Mouse (Mus musculus) ES-Bruce4 (cell line): ENCODE results near the gene D630039A03Rik.

Source experiments
- CTCF ChIP-seq: IDR thresholded peaks from one replicate; pipeline ENCODE4 v1.8.1; 2011; ENCODE audit warnings: low read depth, low read length
- EP300 ChIP-seq: IDR thresholded peaks from 2 replicates; pipeline ENCODE4 v1.6.1; 2011; ENCODE audit warnings: low read depth, low read length; ENCODE audit not compliant: insufficient read depth
- POLR2A ChIP-seq: IDR thresholded peaks from one replicate; pipeline ENCODE4 v1.8.1; 2011; ENCODE audit warnings: low read length; ENCODE audit not compliant: insufficient read depth

DNA sequence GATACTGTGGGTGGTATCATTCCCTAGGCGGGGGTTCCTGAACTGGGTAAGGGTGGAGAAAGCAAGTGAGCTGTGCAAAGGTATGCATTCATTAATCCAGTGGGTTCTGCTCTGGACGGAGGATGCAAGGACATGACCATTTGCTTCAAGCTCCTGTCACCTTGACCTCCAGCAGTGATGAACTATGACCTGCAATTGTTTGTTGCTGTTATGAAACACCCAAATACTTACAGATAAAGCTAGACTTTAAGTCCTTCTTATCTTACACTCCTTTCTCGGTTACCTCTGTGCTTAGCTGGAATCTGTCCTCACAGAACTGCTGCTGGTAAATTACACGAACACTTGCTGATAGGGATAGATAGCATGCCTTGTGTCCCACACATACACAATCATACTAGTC is 24.5 kb upstream of the D630039A03Rik start:
- TF ChIP-seq CTCF, result no peak
- TF ChIP-seq POLR2A, result no peak
- no peak for TF ChIP-seq EP300
